Mouse (Mus musculus) C2C12 (cell line): ENCODE measurements around the gene Pdzd7.

Source experiments
- CTCF ChIP-seq: IDR thresholded peaks from one replicate; pipeline ENCODE4 v1.5.1; 2011; ENCODE audit not compliant: control insufficient read depth, insufficient read depth, insufficient read length
- MAX ChIP-seq: IDR thresholded peaks from one replicate; pipeline ENCODE4 v1.6.1; 2011; ENCODE audit warnings: mild to moderate bottlenecking, control low read depth

GRCm38 (mm10) chr19:45074580-45075322, 29.2 kb upstream of the Pdzd7 start, which contains the start of gene Kazald1:
- TF ChIP-seq MAX (no peak), CTCF (no peak)
